Mouse (Mus musculus) limb, embryonic 13.5 days (tissue): ENCODE data around the gene Lrsam1. TPM values are rescaled to one million over a fixed set of nuclear protein-coding genes. Genes with fewer than 3 reads are reported as not detected.
"Not testable (repeated sequence)": the region's sequence is repeated elsewhere in the genome, so short reads cannot be mapped to it uniquely, and the experiment has no call there.

Source experiments
- ATAC-seq: fragments of 200-750 bp; cut with Nextera tagmentation; 2 replicates; pipeline ENCODE4 v1.8.0; 2017; ENCODE audit warnings: low read depth, moderate number of reproducible peaks, moderate TSS enrichment; ENCODE audit not compliant: low FRiP score
- H3K27ac ChIP-seq: fragments of 300-500 bp; sonication (generic); 2 replicates; pipeline ENCODE4 v1.5.1; 2015; ENCODE audit warnings: inconsistent platforms, mild to moderate bottlenecking, moderate library complexity
- H3K27me3 ChIP-seq: fragments of 300-500 bp; sonication (generic); 2 replicates; pipeline ENCODE4 v1.6.1; 2015; ENCODE audit warnings: mild to moderate bottlenecking, inconsistent platforms
- H3K36me3 ChIP-seq: fragments of 300-500 bp; sonication (generic); 2 replicates; pipeline ENCODE4 v1.6.1; 2015; ENCODE audit warnings: inconsistent platforms, mild to moderate bottlenecking, moderate library complexity
- H3K4me1 ChIP-seq: fragments of 300-500 bp; sonication (generic); 2 replicates; pipeline ENCODE4 v1.6.1; 2015; ENCODE audit warnings: inconsistent platforms
- H3K4me2 ChIP-seq: fragments of 300-500 bp; sonication (generic); replicated peaks from 2 replicates; pipeline ENCODE4 v1.6.1; 2015; ENCODE audit warnings: inconsistent platforms, mild to moderate bottlenecking, moderate library complexity
- H3K4me3 ChIP-seq: fragments of 300-500 bp; sonication (generic); 2 replicates; pipeline ENCODE4 v1.5.1; 2015; ENCODE audit warnings: moderate library complexity, mild to moderate bottlenecking, inconsistent platforms
- H3K9ac ChIP-seq: fragments of 300-500 bp; sonication (generic); 2 replicates; pipeline ENCODE4 v1.6.1; 2015; ENCODE audit warnings: mild to moderate bottlenecking, inconsistent platforms
- H3K9me3 ChIP-seq: fragments of 300-500 bp; sonication (generic); 2 replicates; pipeline ENCODE4 v1.6.1; 2016; ENCODE audit warnings: inconsistent platforms
- WGBS: fragments of 180-500 bp; shearing (Covaris S2); methylation state at CpG from one replicate; pipeline ENCODE4 v1.1.7; 2015; 5-methylcytosine and 5-hydroxymethylcytosine counted together
- polyA plus RNA-seq: library from polyadenylated mRNA; unstranded; fragments of >200 nt; fragmentation: Nextera tagmentation; extraction: Ambion mirVana; gene quantifications from 2 replicates; pipeline ENCODE4 v1.2.1, GENCODE M21; 2015

Gene Lrsam1
- 13.9 and 14.1 TPM in 2 replicates for polyA plus RNA-seq

GRCm38 (mm10) chr2:32961192-32961995 lies at the start of gene Lrsam1, which contains the start of gene Rpl12:
Gene Lrsam1 (minus strand): TSS chr2:32961614.
Gene Rpl12 (plus strand): TSS chr2:32961559.
- Histone ChIP-seq H3K27ac (peak within 1 kb of the TSS; percentile 86), H3K9ac (peak within 1 kb of the TSS; percentile 99), H3K27me3 (no peaks in the 10 kb centered on the region), H3K36me3 (peaks cover 41% of the 10 kb centered on the region), H3K4me2 (peak within 1 kb of the TSS; percentile 95), H3K9me3 (no peaks in the 10 kb centered on the region), H3K4me1 (peaks cover 42% of the 10 kb centered on the region), H3K4me3 (peak within 1 kb of the TSS; percentile 89)
- ATAC-seq, result peak; percentile 93
- 3% methylated on average over 55 of the region's 55 CpGs for WGBS

- not testable (repeated sequence) for H3K9me3 ChIP-seq, H3K4me2 ChIP-seq, H3K9ac ChIP-seq, ATAC-seq, H3K27ac ChIP-seq, H3K4me1 ChIP-seq, H3K4me3 ChIP-seq, H3K27me3 ChIP-seq
- peaks cover 16% of the 10 kb centered on the region for H3K36me3 ChIP-seq
- WGBS, result 85% methylated on average over 4 of the region's 4 CpGs
Measured at GRCm38 (mm10) chr2:33009055-33009454, 47.6 kb upstream of the Lrsam1 start.

GRCm38 (mm10) chr2:33005041-33005440 lies 43.6 kb upstream of the Lrsam1 start:
- no peaks in the 10 kb centered on the region for H3K27me3 ChIP-seq
- no peak overlapping the region for H3K4me2 ChIP-seq
- no peak overlapping the region for H3K27ac ChIP-seq
- no peaks in the 10 kb centered on the region for H3K9me3 ChIP-seq
- peaks cover 18% of the 10 kb centered on the region for H3K36me3 ChIP-seq
- no peak for ATAC-seq
- H3K4me1 ChIP-seq, result no peaks in the 10 kb centered on the region
- no peak overlapping the region for H3K9ac ChIP-seq
- H3K4me3 ChIP-seq, result no peak overlapping the region
- WGBS, result 72% methylated on average over 5 of the region's 5 CpGs

- Histone ChIP-seq H3K9ac (no peak overlapping the region), H3K4me3 (no peak overlapping the region), H3K27me3 (no peaks in the 10 kb centered on the region), H3K27ac (no peak overlapping the region), H3K4me1 (no peaks in the 10 kb centered on the region), H3K36me3 (peaks cover 17% of the 10 kb centered on the region), H3K9me3 (no peaks in the 10 kb centered on the region), H3K4me2 (no peak overlapping the region)
- WGBS, result 87% methylated on average over 7 of the region's 7 CpGs
- ATAC-seq, result no peak
Measured at GRCm38 (mm10) chr2:33002144-33002543, 40.7 kb upstream of the Lrsam1 start.

- Histone ChIP-seq H3K4me1 (no peaks in the 10 kb centered on the region), H3K9me3 (no peaks in the 10 kb centered on the region), H3K9ac (no peak overlapping the region), H3K4me2 (no peak overlapping the region), H3K27me3 (no peaks in the 10 kb centered on the region), H3K4me3 (no peak overlapping the region), H3K36me3 (peaks cover 8% of the 10 kb centered on the region; the same call in 1 of the 2 replicates), H3K27ac (no peak overlapping the region)
- 84% methylated on average over 2 of the region's 2 CpGs for WGBS
- no peak for ATAC-seq
Measured at GRCm38 (mm10) chr2:32999752-33000151, 38.3 kb upstream of the Lrsam1 start.

GRCm38 (mm10) chr2:32997792-32998191 lies 36.4 kb upstream of the Lrsam1 start:
- no peak overlapping the region for H3K9ac ChIP-seq
- ATAC-seq, result no peak
- WGBS, result 79% methylated on average over 4 of the region's 4 CpGs
- H3K4me1 ChIP-seq, result no peaks in the 10 kb centered on the region
- no peaks in the 10 kb centered on the region for H3K36me3 ChIP-seq
- no peak overlapping the region for H3K4me3 ChIP-seq
- H3K4me2 ChIP-seq, result no peak overlapping the region
- no peaks in the 10 kb centered on the region for H3K9me3 ChIP-seq
- no peak overlapping the region for H3K27ac ChIP-seq
- no peaks in the 10 kb centered on the region for H3K27me3 ChIP-seq

GRCm38 (mm10) chr2:32997081-32997480 lies 35.7 kb upstream of the Lrsam1 start:
- Histone ChIP-seq H3K36me3 (no peaks in the 10 kb centered on the region), H3K9me3 (no peaks in the 10 kb centered on the region), H3K4me2 (no peak overlapping the region), H3K4me1 (no peaks in the 10 kb centered on the region), H3K4me3 (no peak overlapping the region), H3K9ac (no peak overlapping the region), H3K27ac (no peak overlapping the region), H3K27me3 (no peaks in the 10 kb centered on the region)
- WGBS, result 74% methylated on average over 6 of the region's 6 CpGs
- ATAC-seq, result no peak

GRCm38 (mm10) chr2:32992130-32992529 lies 30.7 kb upstream of the Lrsam1 start:
- 66% methylated on average over 6 of the region's 6 CpGs for WGBS
- Histone ChIP-seq H3K36me3 (no peaks in the 10 kb centered on the region), H3K4me1 (no peaks in the 10 kb centered on the region), H3K27ac (no peak overlapping the region), H3K4me3 (no peak overlapping the region), H3K9ac (no peak overlapping the region), H3K27me3 (no peaks in the 10 kb centered on the region), H3K4me2 (no peak overlapping the region), H3K9me3 (no peaks in the 10 kb centered on the region)
- ATAC-seq, result no peak

- no peak for ATAC-seq
- H3K4me2 ChIP-seq, result no peak overlapping the region
- 66% methylated on average over 13 of the region's 13 CpGs for WGBS
Measured at GRCm38 (mm10) chr2:32990167-32990832, 28.9 kb upstream of the Lrsam1 start.

GRCm38 (mm10) chr2:32989376-32989775 lies 28.0 kb upstream of the Lrsam1 start:
- H3K27ac ChIP-seq, result no peak overlapping the region
- H3K4me1 ChIP-seq, result no peaks in the 10 kb centered on the region
- H3K9me3 ChIP-seq, result no peaks in the 10 kb centered on the region
- no peaks in the 10 kb centered on the region for H3K36me3 ChIP-seq
- no peak for ATAC-seq
- H3K4me2 ChIP-seq, result no peak overlapping the region
- no peaks in the 10 kb centered on the region for H3K27me3 ChIP-seq
- no peak overlapping the region for H3K9ac ChIP-seq
- H3K4me3 ChIP-seq, result no peak overlapping the region
- 63% methylated on average over 3 of the region's 3 CpGs for WGBS

More at GRCm38 (mm10) chr2:32990167-32990832, 28.9 kb upstream of the Lrsam1 start:
- no peak overlapping the region for H3K4me3 ChIP-seq
- no peaks in the 10 kb centered on the region for H3K4me1 ChIP-seq
- H3K36me3 ChIP-seq, result no peaks in the 10 kb centered on the region
- no peak overlapping the region for H3K9ac ChIP-seq
- H3K27ac ChIP-seq, result no peak overlapping the region
- no peaks in the 10 kb centered on the region for H3K27me3 ChIP-seq
- no peaks in the 10 kb centered on the region for H3K9me3 ChIP-seq

GRCm38 (mm10) chr2:32985844-32986243 lies 24.4 kb upstream of the Lrsam1 start:
- 63% methylated on average over 8 of the region's 8 CpGs for WGBS
- no peak overlapping the region for H3K27ac ChIP-seq
- H3K9me3 ChIP-seq, result no peaks in the 10 kb centered on the region
- no peak overlapping the region for H3K4me3 ChIP-seq
- H3K36me3 ChIP-seq, result no peaks in the 10 kb centered on the region
- no peak for ATAC-seq
- peaks cover 14% of the 10 kb centered on the region for H3K4me1 ChIP-seq
- no peaks in the 10 kb centered on the region for H3K27me3 ChIP-seq
- H3K4me2 ChIP-seq, result no peak overlapping the region
- H3K9ac ChIP-seq, result no peak overlapping the region

GRCm38 (mm10) chr2:32983617-32984016 lies 22.2 kb upstream of the Lrsam1 start:
- Histone ChIP-seq H3K4me3 (no peak overlapping the region), H3K27me3 (no peaks in the 10 kb centered on the region), H3K4me1 (peaks cover 19% of the 10 kb centered on the region), H3K36me3 (no peaks in the 10 kb centered on the region), H3K4me2 (no peak overlapping the region), H3K9ac (no peak overlapping the region), H3K9me3 (no peaks in the 10 kb centered on the region), H3K27ac (no peak overlapping the region)
- ATAC-seq, result no peak
- WGBS, result 57% methylated on average over 6 of the region's 6 CpGs
